1 mouse cellular context compared by ENCODE assay signal in the genomic region with DNA sequence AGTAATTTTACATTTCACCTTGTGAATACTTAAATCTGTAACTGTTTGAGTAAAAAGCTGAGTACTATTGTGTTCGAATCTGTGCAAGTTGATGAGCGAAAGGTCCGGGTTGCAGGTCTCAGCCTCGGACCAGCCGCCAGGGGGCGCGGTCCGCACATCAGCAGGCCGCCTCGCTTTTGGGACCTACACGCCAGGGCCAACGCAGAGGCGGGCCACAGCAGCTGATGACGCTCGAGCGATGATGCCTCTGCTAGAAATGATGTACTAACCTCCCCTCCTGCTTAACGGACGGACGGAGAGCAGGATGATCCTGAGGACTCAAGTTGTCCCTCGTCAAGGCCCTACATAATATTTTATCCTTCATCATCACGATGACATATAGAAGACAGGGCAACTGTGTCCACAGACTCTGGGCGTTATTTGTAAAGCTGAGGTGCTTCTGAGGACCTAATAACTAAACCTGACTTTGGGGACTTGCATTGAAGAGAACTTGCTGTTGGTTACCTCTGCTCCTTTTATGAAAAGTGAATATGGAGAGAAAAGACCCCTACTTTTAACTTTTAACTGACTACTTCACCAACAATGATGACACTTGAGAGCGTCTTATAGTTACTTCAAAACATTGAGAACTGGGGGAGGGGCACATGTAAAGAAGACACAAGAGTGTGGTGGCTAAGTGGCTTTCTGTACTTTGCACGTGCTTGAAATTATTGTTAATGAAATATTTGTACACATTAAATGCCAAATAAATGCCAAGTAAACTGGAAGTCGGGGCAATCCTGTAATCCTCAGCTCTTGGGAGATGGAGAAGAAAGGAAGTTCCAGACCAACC.
TF ChIP-seq lines count a peak whose summit lies in the region.

No protein-coding gene starts in this region.

TF ChIP-seq in MEL, 35 proteins besides CTCF, POLR2A, EP300 and RAD21 (continued from another document):
- no peak for TF ChIP-seq MYC (IDR thresholded peaks at IDR 0.05; ENCODE audit: low read depth, low read length)
- TF ChIP-seq GATA1 (IDR thresholded peaks at IDR 0.05; ENCODE audit: low read depth, low read length): no peak
- no peak; the same call in 1 of the 2 replicates for TF ChIP-seq TBP (IDR thresholded peaks at IDR 0.05; ENCODE audit: low read depth, low read length)
TF ChIP-seq in MEL: peak in this region for 0.
